Mouse (Mus musculus) heart, embryonic 16.5 days (tissue): ENCODE measurements around the gene Rpl32. TPM values are rescaled to one million over a fixed set of nuclear protein-coding genes. Genes with fewer than 3 reads are reported as not detected.

Experiments
- ATAC-seq: fragments of 200-750 bp; cut with Nextera tagmentation; replicated peaks from 2 replicates; pipeline ENCODE4 v1.8.0; 2017; ENCODE audit warnings: moderate number of reproducible peaks; ENCODE audit not compliant: insufficient read depth, low FRiP score; ENCODE audit errors: extremely low read depth
- H3K27ac ChIP-seq: fragments of 300-500 bp; sonication (generic); 2 replicates; pipeline ENCODE4 v1.5.1; 2014; ENCODE audit warnings: mild to moderate bottlenecking, low read length, control low read depth, moderate library complexity
- H3K27me3 ChIP-seq: fragments of 300-500 bp; sonication (generic); 2 replicates; pipeline ENCODE4 v1.6.1; 2014; ENCODE audit warnings: low read length, mixed read lengths; ENCODE audit not compliant: control insufficient read depth, insufficient read depth
- H3K36me3 ChIP-seq: fragments of 300-500 bp; sonication (generic); 2 replicates; pipeline ENCODE4 v1.6.1; 2014; ENCODE audit not compliant: control insufficient read depth, insufficient read depth
- H3K4me1 ChIP-seq: fragments of 300-500 bp; sonication (generic); 2 replicates; pipeline ENCODE4 v1.6.1; 2014; ENCODE audit warnings: low read length, mixed read lengths; ENCODE audit not compliant: control insufficient read depth, insufficient read depth
- H3K4me2 ChIP-seq: fragments of 300-500 bp; sonication (generic); 2 replicates; pipeline ENCODE4 v1.6.1; 2014; ENCODE audit warnings: low read depth, mild to moderate bottlenecking, control low read depth, low read length
- H3K4me3 ChIP-seq: fragments of 300-500 bp; sonication (generic); 2 replicates; pipeline ENCODE4 v1.5.1; 2014; ENCODE audit warnings: mild to moderate bottlenecking, control low read depth, low read length
- H3K9ac ChIP-seq: fragments of 300-500 bp; sonication (generic); 2 replicates; pipeline ENCODE4 v1.6.1; 2014; ENCODE audit warnings: low read length, control low read depth
- H3K9me3 ChIP-seq: fragments of 300-500 bp; sonication (generic); replicated peaks from 2 replicates; pipeline ENCODE4 v1.6.1; 2016; ENCODE audit warnings: low read length; ENCODE audit not compliant: control insufficient read depth
- WGBS: fragments of 180-500 bp; shearing (Covaris S2); extraction: QIAGEN DNeasy Blood & Tissue Kit; methylation state at CpG from one replicate; pipeline ENCODE4 v1.1.7; 2014; 5-methylcytosine and 5-hydroxymethylcytosine counted together
- polyA plus RNA-seq: library from polyadenylated mRNA; unstranded; fragments of >200 nt; fragmentation: Nextera tagmentation; extraction: Ambion mirVana; gene quantifications from 2 replicates; pipeline ENCODE4 v1.2.1, GENCODE M21; 2015

Rpl32 gene
- polyA plus RNA-seq, 1 experiment from 2014 or later = 1,011 TPM

DNA sequence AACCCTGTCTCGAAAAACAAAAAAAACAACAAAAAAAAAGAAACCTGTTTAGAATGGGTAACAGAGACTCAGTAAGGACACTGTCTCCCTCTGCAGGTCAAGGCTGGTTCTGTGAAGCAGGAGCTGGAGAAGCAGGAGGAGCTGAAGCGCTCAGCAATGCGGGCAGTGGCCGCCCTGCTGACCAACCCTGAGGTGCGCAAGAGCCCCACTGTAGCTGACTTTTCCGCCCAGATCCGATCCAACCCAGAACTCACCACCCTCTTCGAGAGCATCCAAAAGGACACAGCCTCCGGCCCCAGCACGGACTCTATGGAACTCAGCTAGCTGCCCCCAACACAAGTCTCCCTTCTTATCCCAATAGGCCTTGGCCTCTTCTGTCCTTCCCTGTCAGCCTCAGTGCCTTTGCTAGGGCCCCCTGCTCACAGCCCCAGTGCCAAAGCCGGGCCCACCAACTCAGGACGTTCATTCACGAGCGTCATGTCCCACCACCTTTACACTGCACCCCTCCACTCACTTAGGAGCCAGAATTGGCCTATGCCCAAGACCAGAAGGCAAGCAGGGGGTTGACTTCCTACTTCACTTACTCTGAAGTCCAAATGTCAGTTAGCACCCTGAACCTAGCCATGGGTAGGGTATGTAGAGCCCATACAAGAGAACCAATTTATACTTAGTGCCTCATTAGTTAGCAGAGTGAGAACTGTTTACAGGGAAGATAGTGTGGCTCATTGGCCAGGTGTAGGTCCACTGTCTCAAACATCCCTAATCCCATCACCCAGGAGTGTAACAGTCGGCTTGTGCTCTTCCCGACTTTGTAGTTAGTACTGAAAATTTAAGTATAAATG is 4.8 kb downstream of the Rpl32 start:
- Histone ChIP-seq H3K4me3 (no peak overlapping the region), H3K36me3 (peaks cover 72% of the 10 kb centered on the region), H3K4me2 (no peak overlapping the region), H3K4me1 (peaks cover 20% of the 10 kb centered on the region), H3K27ac (peak overlapping the region; percentile 23; the same call in 1 of the 2 replicates), H3K9me3 (no peaks in the 10 kb centered on the region), H3K9ac (no peak overlapping the region), H3K27me3 (no peaks in the 10 kb centered on the region)
- peak; percentile 38 for ATAC-seq
- WGBS = 44% methylated on average over 16 of the region's 16 CpGs

GRCm38 (mm10) chr6:115801811-115802210 is 6.7 kb downstream of the Rpl32 start:
- Histone ChIP-seq H3K9me3 (no peaks in the 10 kb centered on the region), H3K27ac (no peak overlapping the region), H3K4me2 (no peak overlapping the region), H3K9ac (no peak overlapping the region), H3K36me3 (peaks cover 84% of the 10 kb centered on the region), H3K4me1 (peaks cover 12% of the 10 kb centered on the region), H3K27me3 (no peaks in the 10 kb centered on the region), H3K4me3 (no peak overlapping the region)
- WGBS = 91% methylated on average over 3 of the region's 3 CpGs
- ATAC-seq = no peak

DNA sequence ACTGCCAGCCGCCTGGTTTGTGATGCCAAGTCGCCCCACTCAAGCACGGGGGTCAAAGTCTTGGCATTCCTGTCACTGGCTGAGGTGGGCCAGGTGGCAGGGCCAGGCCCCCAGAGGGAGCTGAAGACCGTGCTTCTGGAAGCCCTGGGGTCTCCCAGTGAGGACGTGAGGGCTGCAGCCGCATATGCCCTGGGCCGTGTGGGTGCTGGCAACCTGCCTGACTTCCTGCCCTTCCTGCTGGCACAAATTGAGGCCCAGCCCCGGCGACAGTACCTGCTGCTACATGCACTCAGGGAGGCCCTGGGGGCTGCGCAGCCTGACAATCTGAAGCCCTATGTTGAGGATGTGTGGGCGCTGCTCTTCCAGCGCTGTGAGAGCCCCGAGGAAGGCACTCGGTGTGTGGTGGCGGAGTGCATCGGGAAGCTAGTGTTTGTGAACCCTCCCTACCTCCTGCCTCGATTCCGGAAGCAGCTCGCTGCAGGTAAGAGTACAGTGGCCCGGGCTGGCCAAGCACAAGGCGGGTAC is 15.8 kb downstream of the Rpl32 start:
- Histone ChIP-seq H3K36me3 (peaks cover 73% of the 10 kb centered on the region), H3K27me3 (no peaks in the 10 kb centered on the region), H3K9me3 (no peaks in the 10 kb centered on the region), H3K9ac (no peak overlapping the region), H3K4me1 (peaks cover 15% of the 10 kb centered on the region), H3K4me2 (no peak overlapping the region), H3K27ac (no peak overlapping the region), H3K4me3 (no peak overlapping the region)
- ATAC-seq = 0 out of 2 replicates have a peak, but pooled peaks have one; percentile 19
- WGBS = 80% methylated on average over 21 of the region's 21 CpGs

GRCm38 (mm10) chr6:115791842-115792686 is 16.5 kb downstream of the Rpl32 start:
- no peak overlapping the region for H3K27ac ChIP-seq

DNA sequence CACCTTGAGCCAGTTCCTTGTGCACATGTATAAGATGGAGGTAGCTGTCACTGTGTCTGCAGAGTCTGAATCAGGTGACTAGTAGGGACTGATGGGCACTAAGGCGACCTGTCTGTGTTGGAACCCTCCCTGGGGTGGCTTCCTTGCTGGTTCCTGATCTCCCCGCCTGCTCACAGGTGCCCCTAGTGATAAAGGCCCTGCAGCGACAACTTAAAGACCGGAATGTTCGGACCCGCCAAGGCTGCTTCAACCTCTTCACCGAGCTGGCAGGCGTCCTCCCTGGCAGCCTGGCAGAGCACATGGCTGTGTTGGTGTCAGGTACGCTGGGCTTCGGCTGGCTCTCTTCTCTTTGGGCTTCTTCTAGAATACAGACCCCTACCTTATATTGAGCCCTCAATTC is 17.5 kb downstream of the Rpl32 start:
- ATAC-seq = no peak
- no peak overlapping the region for H3K4me3 ChIP-seq
- peaks cover 15% of the 10 kb centered on the region for H3K4me1 ChIP-seq
- no peaks in the 10 kb centered on the region for H3K9me3 ChIP-seq
- WGBS = 76% methylated on average over 10 of the region's 10 CpGs
- peaks cover 72% of the 10 kb centered on the region for H3K36me3 ChIP-seq
- H3K9ac ChIP-seq = no peak overlapping the region
- no peak overlapping the region for H3K4me2 ChIP-seq
- no peaks in the 10 kb centered on the region for H3K27me3 ChIP-seq
- H3K27ac ChIP-seq = no peak overlapping the region

More at GRCm38 (mm10) chr6:115791842-115792686, 16.5 kb downstream of the Rpl32 start:
- WGBS = 63% methylated on average over 34 of the region's 34 CpGs
- no peak overlapping the region for H3K4me3 ChIP-seq
- H3K4me2 ChIP-seq = no peak overlapping the region
- peaks cover 15% of the 10 kb centered on the region for H3K4me1 ChIP-seq
- H3K36me3 ChIP-seq = peaks cover 73% of the 10 kb centered on the region
- H3K9me3 ChIP-seq = no peaks in the 10 kb centered on the region
- peak overlapping the region; percentile 33; the same call in 1 of the 2 replicates for H3K9ac ChIP-seq
- ATAC-seq = peak; percentile 41; the same call in 1 of the 2 replicates
- no peaks in the 10 kb centered on the region for H3K27me3 ChIP-seq

GRCm38 (mm10) chr6:115782781-115783180 is 25.8 kb downstream of the Rpl32 start:
- 78% methylated on average over 3 of the region's 3 CpGs for WGBS
- no peak overlapping the region for H3K27ac ChIP-seq

GRCm38 (mm10) chr6:115776363-115776762 is 32.2 kb downstream of the Rpl32 start:
- WGBS = 15% methylated on average over 9 of the region's 9 CpGs

More at GRCm38 (mm10) chr6:115782781-115783180, 25.8 kb downstream of the Rpl32 start:
- no peak overlapping the region for H3K9ac ChIP-seq
- no peaks in the 10 kb centered on the region for H3K9me3 ChIP-seq
- H3K4me3 ChIP-seq = no peak overlapping the region
- H3K4me2 ChIP-seq = no peak overlapping the region
- no peak for ATAC-seq
- H3K36me3 ChIP-seq = peaks cover 49% of the 10 kb centered on the region
- peaks cover 4% of the 10 kb centered on the region for H3K4me1 ChIP-seq
- no peaks in the 10 kb centered on the region for H3K27me3 ChIP-seq

DNA sequence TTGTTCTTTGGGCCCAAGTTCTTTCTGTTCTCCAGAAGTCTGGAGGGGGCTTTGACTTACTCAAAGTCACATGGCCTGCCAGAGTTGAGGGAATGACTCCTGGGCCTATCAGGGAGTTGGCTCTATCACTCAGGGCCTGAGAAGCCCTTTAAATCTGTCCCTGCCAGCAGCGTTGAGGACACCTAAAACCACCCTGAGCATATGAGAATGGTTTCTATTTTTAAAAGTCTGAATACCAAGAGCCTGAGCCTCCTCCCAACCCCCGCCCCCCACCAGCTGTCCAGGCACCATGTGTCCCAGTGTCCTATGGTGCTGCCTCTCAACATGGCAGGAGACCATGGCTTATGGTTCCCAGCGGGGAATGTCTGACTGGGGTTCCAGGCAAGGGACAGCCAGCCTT is 32.7 kb downstream of the Rpl32 start:
- H3K9me3 ChIP-seq = no peaks in the 10 kb centered on the region; the same call in 1 of the 2 replicates
- no peaks in the 10 kb centered on the region for H3K27me3 ChIP-seq
- WGBS = 12% methylated on average over 3 of the region's 3 CpGs
- peak overlapping the region; percentile 89 for H3K4me3 ChIP-seq
- peak overlapping the region; percentile 79 for H3K4me2 ChIP-seq
- peak overlapping the region; percentile 99 for H3K27ac ChIP-seq
- H3K36me3 ChIP-seq = peaks cover 7% of the 10 kb centered on the region
- H3K9ac ChIP-seq = peak overlapping the region; percentile 94
- ATAC-seq = peak; percentile 84
- H3K4me1 ChIP-seq = peaks cover 25% of the 10 kb centered on the region

More at GRCm38 (mm10) chr6:115776363-115776762, 32.2 kb downstream of the Rpl32 start:
- Histone ChIP-seq H3K9ac (peak overlapping the region; percentile 62), H3K36me3 (peaks cover 11% of the 10 kb centered on the region), H3K4me3 (peak overlapping the region; percentile 89), H3K27me3 (no peaks in the 10 kb centered on the region), H3K4me2 (peak overlapping the region; percentile 79), H3K4me1 (peaks cover 25% of the 10 kb centered on the region), H3K9me3 (no peaks in the 10 kb centered on the region; the same call in 1 of the 2 replicates), H3K27ac (peak overlapping the region; percentile 99)
- no peak for ATAC-seq
